Mouse (Mus musculus) layer of hippocampus, postnatal 25 days (tissue): Measurements from ENCODE around the gene A930004D18Rik. TPM values are rescaled to one million over a fixed set of nuclear protein-coding genes. Genes with fewer than 3 reads are reported as not detected.
"Not testable (repeated sequence)": the region's sequence is repeated elsewhere in the genome, so short reads cannot be mapped to it uniquely, and the experiment has no call there.

Source experiments
- DNase-seq, 2 experiments: peaks; one replicate each; pipeline ENCODE4 v3.0.0; 2022; ENCODE audit warnings: mixed read lengths in 2 of 2, low spot score in 1 of 2; ENCODE audit errors: extremely low spot score in 1 of 2
- total RNA-seq, 2 experiments: library from RNA; stranded (reverse); gene quantifications; 2 replicates each; pipeline ENCODE4 v1.2.3; 2021

Gene A930004D18Rik
- total RNA-seq, 2 experiments from 2014 or later, result 2.7 to 3.3 TPM

GRCm38 (mm10) chr2:18017321-18017720 is 20.2 kb downstream of the A930004D18Rik start:
- no peak for DNase-seq

GRCm38 (mm10) chr2:18016639-18017038 is 20.9 kb downstream of the A930004D18Rik start:
- no peak for DNase-seq

- no peak for DNase-seq
Measured at GRCm38 (mm10) chr2:18015581-18015980, 22.0 kb downstream of the A930004D18Rik start.

- no peak for DNase-seq
Measured at GRCm38 (mm10) chr2:18012866-18013265, 24.7 kb downstream of the A930004D18Rik start.

GRCm38 (mm10) chr2:18011226-18011625 is 26.3 kb downstream of the A930004D18Rik start:
- DNase-seq, result no peak

GRCm38 (mm10) chr2:18005137-18005536 is 32.4 kb downstream of the A930004D18Rik start:
- no peak for DNase-seq

GRCm38 (mm10) chr2:18004286-18004685 is 33.3 kb downstream of the A930004D18Rik start:
- DNase-seq, result no peak

GRCm38 (mm10) chr2:18002306-18002705 is 35.2 kb downstream of the A930004D18Rik start:
- DNase-seq, result no peak

- no peak for DNase-seq
Measured at GRCm38 (mm10) chr2:17996858-17997257, 40.7 kb downstream of the A930004D18Rik start, which contains the start of gene H2al2a. TSS of gene H2al2a (minus strand) at chr2:17996958.

- DNase-seq, result no peak
Measured at GRCm38 (mm10) chr2:17989562-17989961, 48.0 kb downstream of the A930004D18Rik start.

- DNase-seq, result no peak
Measured at GRCm38 (mm10) chr2:17989115-17989514, 48.4 kb downstream of the A930004D18Rik start.

GRCm38 (mm10) chr2:17986694-17987093 is 50.8 kb downstream of the A930004D18Rik start:
- DNase-seq, result no peak

GRCm38 (mm10) chr2:17984774-17985173 is 52.8 kb downstream of the A930004D18Rik start:
- no peak for DNase-seq

- no peak for DNase-seq
Measured at GRCm38 (mm10) chr2:17982747-17983146, 54.8 kb downstream of the A930004D18Rik start.

- DNase-seq, result no peak
Measured at GRCm38 (mm10) chr2:17978706-17979105, 58.8 kb downstream of the A930004D18Rik start.

GRCm38 (mm10) chr2:17978251-17978650 is 59.3 kb downstream of the A930004D18Rik start:
- DNase-seq, result not testable (repeated sequence)

- DNase-seq, result not testable (repeated sequence)
Measured at GRCm38 (mm10) chr2:17977645-17978044, 59.9 kb downstream of the A930004D18Rik start.

GRCm38 (mm10) chr2:17975601-17976327 is 61.8 kb downstream of the A930004D18Rik start:
- DNase-seq, result no peak
